Mouse (Mus musculus): Measurements from ENCODE around the gene N4bp3. TPM values are rescaled to one million over a fixed set of nuclear protein-coding genes. Genes with fewer than 3 reads are reported as not detected.
"Not testable (repeated sequence)": the region's sequence is repeated elsewhere in the genome, so short reads cannot be mapped to it uniquely, and the experiment has no call there.

Gene N4bp3
- polyA plus RNA-seq, 1 experiment from 2014 or later: 32.1 TPM

GRCm38 (mm10) chr11:51622971-51623491 lies 27.6 kb downstream of the N4bp3 start:
- no peak for ATAC-seq (replicated peaks; ENCODE audit: low FRiP score)
- Histone ChIP-seq H3K4me1 (peaks cover 22% of the 10 kb centered on the region), H3K27ac (no peak overlapping the region), H3K36me3 (peaks cover 69% of the 10 kb centered on the region), H3K9me3 (replicated peaks) (no peaks in the 10 kb centered on the region), H3K4me3 (replicated peaks) (no peak overlapping the region), H3K27me3 (no peaks in the 10 kb centered on the region), H3K9ac (no peak overlapping the region), H3K4me2 (no peak overlapping the region)
- WGBS: 90% methylated on average over 7 of the region's 7 CpGs

DNA sequence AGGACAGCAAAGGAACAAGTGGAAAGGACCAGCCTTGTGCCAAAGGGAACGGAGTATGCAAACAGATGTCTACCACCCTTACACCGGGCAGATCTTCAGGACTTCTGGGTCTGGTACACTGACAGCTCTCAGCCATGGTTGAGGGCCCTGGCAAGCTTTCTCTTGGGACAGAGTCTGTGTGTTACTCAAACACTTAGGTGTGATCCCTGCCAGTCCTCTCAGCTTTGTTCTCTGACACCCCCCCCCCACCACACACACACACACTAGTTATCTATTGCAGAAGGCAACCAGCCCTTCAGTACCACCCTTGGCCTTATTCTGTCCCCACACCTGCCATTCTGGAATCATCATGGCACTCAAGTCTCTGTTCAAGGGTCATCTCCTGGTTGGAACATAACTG lies 28.9 kb downstream of the N4bp3 start:
- H3K4me1 ChIP-seq: peaks cover 22% of the 10 kb centered on the region
- no peak overlapping the region for H3K4me2 ChIP-seq
- WGBS: 96% methylated on average over 2 of the region's 2 CpGs
- H3K36me3 ChIP-seq: peaks cover 56% of the 10 kb centered on the region
- H3K27ac ChIP-seq: no peak overlapping the region
- no peaks in the 10 kb centered on the region for H3K9me3 ChIP-seq (replicated peaks)
- no peak overlapping the region for H3K4me3 ChIP-seq (replicated peaks)
- ATAC-seq (replicated peaks; ENCODE audit: low FRiP score): no peak
- H3K27me3 ChIP-seq: no peaks in the 10 kb centered on the region
- H3K9ac ChIP-seq: no peak overlapping the region

DNA sequence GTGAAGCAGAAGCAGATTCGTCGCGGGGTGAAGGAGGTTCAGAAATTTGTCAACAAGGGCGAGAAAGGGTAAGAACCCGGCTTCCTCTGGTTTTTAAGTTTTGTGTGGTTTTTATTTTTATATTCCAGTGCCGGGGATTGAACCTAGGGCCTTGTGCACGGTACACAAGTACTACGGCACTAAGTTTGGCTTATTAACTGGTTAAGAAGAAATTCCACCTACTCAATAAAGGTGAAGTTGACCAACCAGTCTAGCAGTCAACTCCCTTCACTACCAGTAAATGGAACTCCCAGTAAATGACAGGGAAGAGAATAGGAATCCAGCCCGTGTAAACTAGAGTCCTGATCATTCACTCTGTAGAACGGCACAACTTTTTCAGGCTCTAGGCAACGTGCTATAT lies 30.6 kb downstream of the N4bp3 start:
- H3K4me1 ChIP-seq: peaks cover 32% of the 10 kb centered on the region
- no peaks in the 10 kb centered on the region for H3K27me3 ChIP-seq
- H3K36me3 ChIP-seq: peaks cover 40% of the 10 kb centered on the region
- WGBS: 2% methylated on average over 11 of the region's 11 CpGs
- peak overlapping the region; percentile 61 for H3K4me3 ChIP-seq (replicated peaks)
- no peak for ATAC-seq (replicated peaks; ENCODE audit: low FRiP score)
- H3K4me2 ChIP-seq: peak overlapping the region; percentile 65
- H3K9me3 ChIP-seq (replicated peaks): no peaks in the 10 kb centered on the region
- H3K9ac ChIP-seq: peak overlapping the region; percentile 58
- peak overlapping the region; percentile 46 for H3K27ac ChIP-seq

DNA sequence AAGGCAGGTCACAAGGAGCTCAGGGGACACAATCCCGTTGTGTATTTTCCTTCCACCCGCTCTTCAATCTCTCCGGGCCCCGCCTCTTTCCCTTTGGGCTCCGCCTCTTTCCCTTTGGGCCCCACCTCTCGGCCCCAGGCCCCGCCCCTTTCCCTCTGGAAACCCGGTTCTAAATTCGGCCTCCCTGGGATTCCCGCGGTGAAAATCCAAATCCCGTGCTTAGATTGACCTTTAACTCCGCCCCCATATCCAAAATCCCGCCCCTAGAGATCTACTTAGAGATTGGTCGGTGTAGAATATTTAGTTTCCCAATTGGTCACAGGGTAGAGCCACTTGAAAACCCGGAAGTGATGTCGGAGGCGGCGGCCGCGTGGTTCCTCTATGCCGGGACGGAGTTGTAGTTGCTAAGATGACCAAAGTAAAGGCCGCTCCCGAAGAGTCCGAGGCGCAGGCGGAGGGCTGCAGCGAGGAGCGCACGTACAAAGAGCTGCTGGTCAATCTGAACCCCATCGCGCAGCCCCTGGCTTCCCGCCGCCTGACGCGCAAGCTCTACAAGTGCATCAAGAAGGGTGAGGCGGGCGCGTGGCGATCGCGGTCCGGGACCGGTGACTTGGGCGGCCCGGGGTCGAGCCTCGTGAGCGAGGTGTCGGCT lies 31.1 kb downstream of the N4bp3 start, which contains the start of gene Nhp2:
Gene Nhp2, plus strand, starts transcription at position 327 of the 652 bp plus-strand sequence.
- H3K27ac ChIP-seq: peak within 1 kb of the TSS; percentile 46
- peak within 1 kb of the TSS; percentile 61 for H3K4me3 ChIP-seq (replicated peaks)
- peak; percentile 93 for ATAC-seq (replicated peaks; ENCODE audit: low FRiP score)
- H3K27me3 ChIP-seq: no peaks in the 10 kb centered on the region
- H3K4me1 ChIP-seq: peaks cover 37% of the 10 kb centered on the region
- H3K9ac ChIP-seq: peak within 1 kb of the TSS; percentile 58
- H3K36me3 ChIP-seq: peaks cover 35% of the 10 kb centered on the region
- under 1% methylated on average over 51 of the region's 51 CpGs for WGBS
- H3K4me2 ChIP-seq: peak within 1 kb of the TSS; percentile 65
- H3K9me3 ChIP-seq (replicated peaks): no peaks in the 10 kb centered on the region

GRCm38 (mm10) chr11:51618894-51619408 lies 31.7 kb downstream of the N4bp3 start:
- H3K9me3 ChIP-seq (replicated peaks): no peaks in the 10 kb centered on the region
- H3K4me3 ChIP-seq (replicated peaks): peak overlapping the region; percentile 61
- H3K27ac ChIP-seq: no peak overlapping the region
- peak; percentile 57; the same call in 1 of the 2 replicates for ATAC-seq (replicated peaks; ENCODE audit: low FRiP score)
- H3K36me3 ChIP-seq: peaks cover 29% of the 10 kb centered on the region
- peak overlapping the region; percentile 65 for H3K4me2 ChIP-seq
- no peaks in the 10 kb centered on the region for H3K27me3 ChIP-seq
- peaks cover 39% of the 10 kb centered on the region for H3K4me1 ChIP-seq
- no peak overlapping the region for H3K9ac ChIP-seq
- 57% methylated on average over 8 of the region's 8 CpGs for WGBS

GRCm38 (mm10) chr11:51617693-51618092 lies 32.9 kb downstream of the N4bp3 start:
- H3K27ac ChIP-seq: peak overlapping the region; percentile 23; the same call in 1 of the 2 replicates
- H3K4me2 ChIP-seq: no peak overlapping the region
- no peak for ATAC-seq (replicated peaks; ENCODE audit: low FRiP score)
- no peaks in the 10 kb centered on the region for H3K9me3 ChIP-seq (replicated peaks)
- peaks cover 39% of the 10 kb centered on the region for H3K4me1 ChIP-seq
- 4% methylated on average over 4 of the region's 4 CpGs for WGBS
- H3K4me3 ChIP-seq (replicated peaks): no peak overlapping the region
- peaks cover 16% of the 10 kb centered on the region for H3K36me3 ChIP-seq
- H3K27me3 ChIP-seq: no peaks in the 10 kb centered on the region
- H3K9ac ChIP-seq: no peak overlapping the region

- WGBS: 92% methylated on average over 7 of the region's 7 CpGs
- not testable (repeated sequence) for ATAC-seq (replicated peaks; ENCODE audit: low FRiP score)
- peak overlapping the region; percentile 43 for H3K4me3 ChIP-seq (replicated peaks)
Measured at GRCm38 (mm10) chr11:51616113-51616512, 34.5 kb downstream of the N4bp3 start.

GRCm38 (mm10) chr11:51615601-51616000 lies 35.0 kb downstream of the N4bp3 start:
- H3K4me1 ChIP-seq: peaks cover 26% of the 10 kb centered on the region
- peak; percentile 74 for ATAC-seq (replicated peaks; ENCODE audit: low FRiP score)
- H3K9me3 ChIP-seq (replicated peaks): no peaks in the 10 kb centered on the region
- H3K4me3 ChIP-seq (replicated peaks): peak overlapping the region; percentile 43
- H3K4me2 ChIP-seq: peak overlapping the region; percentile 70
- H3K9ac ChIP-seq: peak overlapping the region; percentile 61
- no peaks in the 10 kb centered on the region for H3K27me3 ChIP-seq
- no peaks in the 10 kb centered on the region for H3K36me3 ChIP-seq
- 2% methylated on average over 14 of the region's 14 CpGs for WGBS
- peak overlapping the region; percentile 95 for H3K27ac ChIP-seq

More at GRCm38 (mm10) chr11:51616113-51616512, 34.5 kb downstream of the N4bp3 start:
- not testable (repeated sequence) for H3K9me3 ChIP-seq (replicated peaks); H3K36me3 ChIP-seq; H3K27me3 ChIP-seq
- Histone ChIP-seq H3K9ac (peak overlapping the region; percentile 61), H3K27ac (peak overlapping the region; percentile 95), H3K4me2 (peak overlapping the region; percentile 70), H3K4me1 (peaks cover 32% of the 10 kb centered on the region)

DNA sequence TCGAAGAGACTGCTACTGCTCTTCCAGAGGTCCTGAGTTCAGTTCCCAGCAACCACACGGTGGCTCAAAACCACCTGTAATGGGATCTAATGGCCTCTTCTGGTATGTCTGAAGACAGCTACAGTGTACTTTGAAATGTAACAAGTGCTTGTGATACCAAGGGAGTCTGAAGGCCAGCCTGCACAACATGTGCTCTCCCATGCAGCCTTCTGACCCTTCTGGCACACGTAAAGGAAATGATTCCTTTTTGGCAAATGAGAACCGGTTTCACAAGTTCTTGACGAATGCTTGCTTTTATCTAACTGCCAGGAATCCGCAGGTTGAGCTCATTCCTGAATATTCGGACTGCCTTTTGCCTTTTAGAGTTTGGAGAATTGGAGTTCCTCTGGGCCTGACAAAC lies 35.5 kb downstream of the N4bp3 start:
- Histone ChIP-seq H3K4me2 (peak overlapping the region; percentile 70), H3K4me1 (peaks cover 22% of the 10 kb centered on the region), H3K27ac (peak overlapping the region; percentile 95), H3K36me3 (no peaks in the 10 kb centered on the region), H3K4me3 (replicated peaks) (peak overlapping the region; percentile 43), H3K27me3 (no peaks in the 10 kb centered on the region), H3K9ac (peak overlapping the region; percentile 61), H3K9me3 (replicated peaks) (no peaks in the 10 kb centered on the region)
- no peak for ATAC-seq (replicated peaks; ENCODE audit: low FRiP score)
- 30% methylated on average over 7 of the region's 7 CpGs for WGBS

DNA sequence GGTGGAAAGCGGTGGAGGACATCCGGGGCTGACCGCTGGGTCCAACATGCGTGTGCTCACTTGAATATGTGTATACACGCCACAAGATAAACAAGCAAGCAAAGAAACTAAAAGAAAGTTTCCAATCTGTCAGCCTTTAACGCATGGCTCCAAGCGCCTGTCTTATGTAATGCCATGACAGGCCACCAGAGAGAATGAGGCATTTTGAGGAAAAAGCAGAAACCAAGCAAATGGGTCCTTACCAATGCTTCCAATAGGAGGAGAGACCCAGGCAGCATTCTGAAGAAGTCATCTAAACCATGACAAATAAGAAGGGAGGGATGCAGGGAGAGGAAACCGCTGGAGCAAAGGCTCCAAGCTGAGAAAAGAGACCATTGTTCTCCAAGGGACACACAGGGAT lies 36.4 kb downstream of the N4bp3 start:
- no peak for ATAC-seq (replicated peaks; ENCODE audit: low FRiP score)
- WGBS: 86% methylated on average over 8 of the region's 8 CpGs
- Histone ChIP-seq H3K9ac (no peak overlapping the region), H3K36me3 (no peaks in the 10 kb centered on the region), H3K4me1 (peaks cover 21% of the 10 kb centered on the region), H3K9me3 (replicated peaks) (no peaks in the 10 kb centered on the region), H3K27me3 (no peaks in the 10 kb centered on the region), H3K27ac (0 out of 2 replicates have a peak overlapping the region, but pooled peaks have one; percentile 95), H3K4me3 (replicated peaks) (no peak overlapping the region), H3K4me2 (no peak overlapping the region)

DNA sequence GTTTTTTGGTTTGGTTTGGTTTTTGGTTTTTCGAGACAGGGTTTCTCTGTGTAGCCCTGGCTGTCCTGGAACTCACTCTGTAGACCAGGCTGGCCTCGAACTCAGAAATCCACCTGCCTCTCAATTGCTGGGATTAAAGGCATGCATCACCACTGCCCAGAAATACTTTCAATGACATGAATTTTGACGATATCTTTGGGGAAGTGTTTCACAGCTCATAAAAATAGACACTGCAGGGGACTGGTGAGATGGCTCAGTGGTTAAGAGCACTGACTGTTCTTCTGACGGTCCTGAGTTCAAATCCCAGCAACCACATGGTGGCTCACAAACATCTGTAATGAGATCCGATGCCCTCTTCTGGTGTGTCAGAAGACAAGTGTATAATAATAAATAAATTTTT lies 40.7 kb downstream of the N4bp3 start:
- peaks cover 16% of the 10 kb centered on the region for H3K4me1 ChIP-seq
- 83% methylated on average over 5 of the region's 5 CpGs for WGBS
- not testable (repeated sequence) for H3K4me3 ChIP-seq (replicated peaks); H3K9ac ChIP-seq; H3K27me3 ChIP-seq; ATAC-seq (replicated peaks; ENCODE audit: low FRiP score); H3K36me3 ChIP-seq; H3K4me2 ChIP-seq; H3K9me3 ChIP-seq (replicated peaks); H3K27ac ChIP-seq

GRCm38 (mm10) chr11:51609266-51609909 lies 41.3 kb downstream of the N4bp3 start:
- Histone ChIP-seq H3K9ac (no peak overlapping the region), H3K4me2 (no peak overlapping the region), H3K4me3 (replicated peaks) (no peak overlapping the region), H3K9me3 (replicated peaks) (no peaks in the 10 kb centered on the region), H3K27me3 (no peaks in the 10 kb centered on the region), H3K4me1 (peaks cover 16% of the 10 kb centered on the region), H3K36me3 (peaks cover 13% of the 10 kb centered on the region), H3K27ac (no peak overlapping the region)
- ATAC-seq (replicated peaks; ENCODE audit: low FRiP score): no peak
- 74% methylated on average over 3 of the region's 3 CpGs for WGBS

Measured in kidney, embryonic 15.5 days (tissue).